Mouse (Mus musculus) heart, postnatal 10 days (tissue): ENCODE measurements around the gene Sec23a. TPM values are rescaled to one million over a fixed set of nuclear protein-coding genes. Genes with fewer than 3 reads are reported as not detected.
"Not testable (repeated sequence)": the region's sequence is repeated elsewhere in the genome, so short reads cannot be mapped to it uniquely, and the experiment has no call there.

Source experiments
- DNase-seq, 2 experiments: peaks; one replicate each; pipeline ENCODE4 v3.0.0; 2021
- intact Hi-C: fragments of 180-260 bp; cut with DNase I; formaldehyde crosslinking; loops from one replicate; pipeline ENCODE4 v1.15.1; 2025
- total RNA-seq, 2 experiments: library from RNA; stranded (reverse); gene quantifications; 2 replicates each; pipeline ENCODE4 v1.2.3; 2021

The Sec23a gene
- total RNA-seq, 2 experiments from 2014 or later: 47.6 to 49.5 TPM

DNA sequence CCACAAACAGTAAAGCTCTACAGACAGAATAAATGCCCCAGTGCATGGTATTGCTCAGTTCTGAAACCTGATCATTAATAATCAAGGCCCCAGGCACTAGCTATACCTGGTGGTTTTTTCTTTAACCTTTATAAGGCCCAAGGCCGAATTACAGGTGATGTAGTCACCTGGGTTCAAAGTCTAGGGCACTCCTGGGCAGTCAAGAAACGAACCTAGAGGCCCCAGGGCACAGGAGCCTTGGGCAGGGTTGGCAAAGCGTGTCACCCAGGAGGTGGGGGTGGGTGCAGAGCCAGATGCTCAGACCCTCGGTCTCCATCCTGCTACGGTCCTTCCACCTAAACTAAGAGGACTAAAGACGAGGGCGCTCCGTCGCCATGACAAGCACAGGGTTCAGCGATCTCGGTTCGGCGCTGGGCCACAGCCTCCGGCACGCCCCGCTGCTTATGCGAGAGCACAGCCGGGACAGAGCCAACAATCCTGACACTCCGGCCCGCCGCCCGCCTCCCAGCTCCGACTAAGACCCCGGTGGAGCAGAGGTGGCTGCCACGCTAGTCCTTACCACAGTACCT, 458 bp downstream of the Sec23a start:
- intact Hi-C loops: loop anchor here (5.0 kb wide), 1 partner anchor 206 kb away; the partner anchor contains the start of gene Fbxo33
- no peak for DNase-seq

GRCm38 (mm10) chr12:59010482-59010881, 1.3 kb downstream of the Sec23a start:
- peak in 1 of 2 experiments; percentile 7 for DNase-seq
- intact Hi-C loops: loop anchor here (5.0 kb wide), 1 partner anchor 207 kb away; the partner anchor contains the start of gene Fbxo33

GRCm38 (mm10) chr12:58985766-58986165, 26.1 kb downstream of the Sec23a start:
- no peak for DNase-seq
- intact Hi-C loops: no loop called here

- DNase-seq, intact Hi-C loops: not testable (repeated sequence)
Measured at GRCm38 (mm10) chr12:58981178-58981661, 30.6 kb downstream of the Sec23a start.

GRCm38 (mm10) chr12:58976966-58977365, 34.9 kb downstream of the Sec23a start:
- intact Hi-C loops: no loop called here
- DNase-seq: no peak

GRCm38 (mm10) chr12:58964583-58964982, 47.2 kb downstream of the Sec23a start:
- intact Hi-C loops: no loop called here
- peak; percentile 17 to 27 for DNase-seq

- intact Hi-C loops: no loop called here
- DNase-seq: no peak
Measured at GRCm38 (mm10) chr12:58960844-58961243, 51.0 kb downstream of the Sec23a start.

- DNase-seq: no peak
- intact Hi-C loops: no loop called here
Measured at GRCm38 (mm10) chr12:58956624-58957023, 55.2 kb downstream of the Sec23a start.

DNA sequence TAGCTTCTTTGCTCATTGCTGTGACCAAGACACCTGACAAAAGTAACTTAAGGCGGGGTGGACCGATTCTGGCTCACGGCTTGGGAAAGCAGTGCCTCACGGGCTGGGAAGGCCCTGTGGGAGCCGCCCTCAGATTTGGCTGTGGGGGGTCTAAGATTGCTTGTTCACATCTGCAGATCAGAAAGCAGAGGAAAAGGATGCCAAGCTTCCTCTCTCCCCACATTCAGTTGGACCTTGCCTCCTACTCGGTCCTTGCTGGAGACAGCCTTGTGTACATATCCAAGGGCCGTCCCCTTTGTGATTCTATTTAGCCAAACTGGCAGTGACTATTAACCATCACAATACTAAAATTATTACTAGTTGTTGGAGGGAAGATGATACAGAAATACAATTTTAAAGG, 55.7 kb downstream of the Sec23a start:
- intact Hi-C loops: no loop called here
- DNase-seq: no peak

GRCm38 (mm10) chr12:58947879-58948278, 63.9 kb downstream of the Sec23a start:
- intact Hi-C loops: loop anchor here (5.0 to 10.0 kb wide), 2 partner anchors 143 to 1121 kb away; no protein-coding TSS in a partner anchor
- no peak for DNase-seq

DNA sequence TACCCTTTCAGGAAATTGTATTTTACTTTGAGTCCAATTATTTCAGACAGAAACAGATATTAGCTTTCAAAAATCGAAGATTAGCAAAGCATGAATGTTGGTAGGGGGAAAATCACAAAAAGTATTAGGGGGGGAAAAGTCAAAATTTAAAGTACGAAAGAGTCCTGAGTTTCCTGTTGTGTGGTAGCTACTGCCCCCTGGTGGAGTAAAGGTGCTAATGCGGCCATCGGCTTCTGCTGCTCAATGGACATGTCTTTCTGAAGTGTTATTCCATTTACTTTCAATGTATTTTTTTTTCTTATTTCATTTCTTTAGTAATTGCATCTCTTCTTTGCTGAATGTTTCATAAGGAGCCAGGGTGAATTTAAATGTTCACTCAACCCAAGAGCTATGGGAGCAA, 64.6 kb downstream of the Sec23a start:
- peak; percentile 37 to 74 for DNase-seq
- intact Hi-C loops: loop anchor here (5.0 to 10.0 kb wide), 2 partner anchors 142 to 1120 kb away; no protein-coding TSS in a partner anchor

DNA sequence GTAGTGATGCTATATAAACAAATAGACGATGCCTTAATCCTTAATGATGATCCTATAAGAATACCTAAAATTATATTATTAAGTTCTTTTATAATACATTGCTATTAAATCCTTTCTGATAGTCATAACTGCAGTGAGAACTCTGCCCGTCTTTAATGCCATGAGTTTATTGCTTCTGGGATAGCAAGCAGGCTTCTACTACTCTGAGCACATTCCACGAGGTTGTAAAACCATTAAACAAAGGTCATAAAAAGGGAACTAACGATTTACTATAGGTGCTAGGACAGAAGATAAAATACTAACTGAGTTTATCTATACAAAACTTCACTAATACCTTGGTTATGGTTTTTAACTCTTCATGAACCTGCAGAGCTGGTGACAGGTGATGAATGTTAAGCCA, 69.3 kb downstream of the Sec23a start:
- intact Hi-C loops: loop anchor here (10.0 kb wide), 1 partner anchor 138 kb away; no protein-coding TSS in a partner anchor
- no peak for DNase-seq

DNA sequence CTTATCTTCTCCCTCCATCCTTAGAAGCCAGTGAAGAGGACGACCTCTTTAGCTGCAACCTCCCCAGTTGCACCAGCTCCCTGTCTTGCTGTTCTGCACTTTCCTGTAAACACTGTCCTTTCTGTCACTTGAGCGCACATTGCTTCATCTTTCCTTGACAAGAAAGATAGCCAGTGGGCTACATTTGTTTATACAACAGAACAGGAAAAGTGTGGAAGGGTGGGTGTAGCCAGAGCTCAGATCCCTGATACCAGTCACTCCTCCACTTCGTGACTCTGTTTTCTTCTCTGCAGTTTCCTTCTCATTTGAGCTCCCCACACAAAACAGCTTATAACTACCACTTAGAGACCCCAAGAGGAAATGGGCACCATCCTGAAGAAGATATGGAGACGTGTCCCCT, 77.2 kb downstream of the Sec23a start:
- no peak for DNase-seq
- intact Hi-C loops: no loop called here

GRCm38 (mm10) chr12:58924996-58925395, 86.8 kb downstream of the Sec23a start:
- intact Hi-C loops: loop anchor here (5.0 kb wide), 1 partner anchor 1098 kb away; no protein-coding TSS in a partner anchor
- DNase-seq: no peak

- peak; percentile 12 to 24 for DNase-seq
- intact Hi-C loops: loop anchor here (5.0 kb wide), 1 partner anchor 1097 kb away; no protein-coding TSS in a partner anchor
Measured at GRCm38 (mm10) chr12:58924025-58924424, 87.8 kb downstream of the Sec23a start.

DNA sequence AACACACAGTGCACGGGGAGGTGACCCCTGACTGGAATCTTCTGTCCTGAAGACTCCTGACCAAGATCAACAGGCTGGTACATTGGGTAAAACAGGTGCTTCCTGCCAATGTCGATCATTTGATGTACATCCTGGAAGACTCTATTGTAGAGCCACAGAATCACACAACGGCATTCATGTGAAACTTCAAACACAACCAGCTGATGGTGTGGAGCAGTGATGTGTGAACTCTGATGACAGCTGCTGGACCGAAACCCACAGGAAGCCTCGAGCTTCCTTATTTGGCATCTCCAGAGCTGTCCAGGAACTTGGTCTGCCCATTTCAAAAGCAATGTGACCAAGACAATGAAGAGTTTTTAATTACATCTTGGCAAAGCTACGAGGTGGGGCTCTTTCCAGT, 91.0 kb downstream of the Sec23a start:
- intact Hi-C loops: loop anchor here (5.0 kb wide), 1 partner anchor 1093 kb away; no protein-coding TSS in a partner anchor
- no peak for DNase-seq

- intact Hi-C loops: no loop called here
- DNase-seq: no peak
Measured at GRCm38 (mm10) chr12:58919516-58919915, 92.3 kb downstream of the Sec23a start.

DNA sequence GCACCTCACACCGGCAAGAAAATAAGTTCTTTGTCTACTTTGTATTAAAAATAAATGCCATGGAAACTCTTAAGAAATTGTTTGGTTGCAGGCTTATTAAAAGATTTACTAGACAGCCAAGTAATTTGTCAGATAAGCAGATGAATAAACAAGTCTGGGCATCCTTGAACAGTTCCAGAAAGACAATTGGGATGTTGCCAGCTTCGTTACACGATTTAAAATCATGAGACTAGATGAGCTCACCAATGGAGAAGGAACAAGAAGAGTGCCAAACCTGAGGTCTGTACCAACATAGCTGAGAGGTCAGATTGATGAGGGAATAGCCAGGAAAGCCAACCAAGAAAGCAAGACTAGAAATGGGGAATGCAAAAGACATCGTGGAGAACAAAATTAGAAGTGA, 102.0 kb downstream of the Sec23a start:
- intact Hi-C loops: no loop called here
- DNase-seq: no peak
